ENCODE assay signal across 9 mouse cellular contexts in genomic region chr4:150784491-150785451, GRCm38 (mm10).
DNase-seq lines count a peak whose midpoint lies in the region; ATAC-seq and TF ChIP-seq lines count a peak whose summit lies in the region.
"Had no signal": no experiment of that assay in that cellular context is flagged by ENCODE, and none has a peak within 500 bp of the region (broad histone marks: within the 10 kb centered on the region; RNA-seq: fewer than 3 reads in every experiment).

No protein-coding gene starts in this region.

- intact Hi-C loops in left cerebral cortex, adult 2 months (cut with DNase I), result no loop called here
- intact Hi-C loops in left cerebral cortex, postnatal 36 days (cut with DNase I), result no loop called here
- intact Hi-C loops in gastrocnemius, postnatal 36 days (cut with DNase I), result no loop called here

- H3K9ac ChIP-seq in kidney, embryonic 14.5 days (ENCODE audit: low read depth, low read length), result no peak overlapping the region
- H3K9ac ChIP-seq in lung, embryonic 16.5 days (ENCODE audit: low read length), result peak overlapping the region; percentile 24; the same call in 1 of the 2 replicates

- no peak overlapping the region for H3K4me3 ChIP-seq in left cerebral cortex, adult 2 months
- H3K4me3 ChIP-seq in kidney, embryonic 14.5 days (ENCODE audit: low read length), result no peak overlapping the region
- H3K4me3 ChIP-seq in lung, embryonic 16.5 days (ENCODE audit: low read length), result no peak overlapping the region
- H3K4me3 ChIP-seq: erythroblast, embryonic 14.5 days had no signal

- H3K4me1 ChIP-seq in kidney, embryonic 14.5 days (ENCODE audit: control insufficient read depth, insufficient read depth, low read length), result peaks cover 17% of the 10 kb centered on the region
- peaks cover 31% of the 10 kb centered on the region for H3K4me1 ChIP-seq in lung, embryonic 16.5 days (replicated peaks; ENCODE audit: control insufficient read depth, insufficient read depth, low read length)

- no peaks in the 10 kb centered on the region for H3K9me3 ChIP-seq in kidney, embryonic 14.5 days (ENCODE audit: control insufficient read depth, low read length)
- no peaks in the 10 kb centered on the region for H3K9me3 ChIP-seq in lung, embryonic 16.5 days (ENCODE audit: control insufficient read depth, low read length)

- no peak for TF ChIP-seq CTCF in left cerebral cortex, adult 2 months (IDR thresholded peaks at IDR 0.05)

- H3K27ac ChIP-seq in left cerebral cortex, adult 2 months, result peak overlapping the region; percentile 36; the same call in 1 of the 2 replicates
- peak overlapping the region; percentile 70; the same call in 1 of the 2 replicates for H3K27ac ChIP-seq in kidney, embryonic 14.5 days (ENCODE audit: low read depth, low read length)
- H3K27ac ChIP-seq in lung, embryonic 16.5 days (ENCODE audit: low read length), result peak overlapping the region; percentile 90

- ATAC-seq in kidney, embryonic 14.5 days (ENCODE audit: low FRiP score, low TSS enrichment), result peak; percentile 71; the same call in 1 of the 2 replicates
- peak; percentile 62 for ATAC-seq in lung, embryonic 16.5 days (ENCODE audit: low read depth)
- no peak for ATAC-seq in monocyte, adult 5-6 weeks (replicated peaks; ENCODE audit: insufficient number of reproducible peaks, low FRiP score, low TSS enrichment, poor library complexity, severe bottlenecking)
- ATAC-seq in frontal cortex, adult (ENCODE audit: low TSS enrichment), result no peak

- DNase-seq in left cerebral cortex, adult 2 months (ENCODE audit: extremely low spot score in 1 of 2, low spot score in 2 of 2), result no peak
- no peak for DNase-seq in left cerebral cortex, postnatal 36 days (ENCODE audit: low spot score in 2 of 2)
- peak; percentile 49 to 64 for DNase-seq in gastrocnemius, postnatal 36 days
- DNase-seq in frontal cortex, postnatal 10 days (ENCODE audit: low spot score in 2 of 2), result no peak

- no peaks in the 10 kb centered on the region for H3K36me3 ChIP-seq in kidney, embryonic 14.5 days (ENCODE audit: control insufficient read depth, insufficient read depth, low read length)
- H3K36me3 ChIP-seq in lung, embryonic 16.5 days (ENCODE audit: control insufficient read depth, insufficient read depth, low read length), result no peaks in the 10 kb centered on the region

- no peaks in the 10 kb centered on the region for H3K27me3 ChIP-seq in kidney, embryonic 14.5 days (ENCODE audit: control insufficient read depth, insufficient read depth, low read length)
- H3K27me3 ChIP-seq in lung, embryonic 16.5 days (ENCODE audit: control insufficient read depth, insufficient read depth, low read depth, low read length), result no peaks in the 10 kb centered on the region

- no peak overlapping the region for H3K4me2 ChIP-seq in kidney, embryonic 14.5 days (replicated peaks; ENCODE audit: low read depth, low read length)
- no peak overlapping the region for H3K4me2 ChIP-seq in lung, embryonic 16.5 days (ENCODE audit: low read depth, low read length)

- WGBS in kidney, embryonic 14.5 days, result 33% methylated on average over 14 of the region's 14 CpGs
- 34% methylated on average over 14 of the region's 14 CpGs for WGBS in lung, embryonic 16.5 days

Comparison
In these comparisons a context has a peak if more than half of its experiments do, and no peak if none do; other contexts are left out.
1. DNase-seq: peak in gastrocnemius, postnatal 36 days (2 of 2); none in left cerebral cortex, adult 2 months (0 of 2), left cerebral cortex, postnatal 36 days (0 of 2) and frontal cortex, postnatal 10 days (0 of 2).
2. H3K27ac ChIP-seq: peak in every context shown above with its lines; median percentile 90 in lung, embryonic 16.5 days; 70 in kidney, embryonic 14.5 days; 36 in left cerebral cortex, adult 2 months.
3. ATAC-seq: peak in kidney, embryonic 14.5 days (single experiment) and lung, embryonic 16.5 days (single experiment); none in monocyte, adult 5-6 weeks (single experiment) and frontal cortex, adult (single experiment).